Mouse (Mus musculus): ENCODE measurements around the gene Tedc2. TPM values are rescaled to one million over a fixed set of nuclear protein-coding genes. Genes with fewer than 3 reads are reported as not detected.

Tedc2 gene
- polyA plus RNA-seq, 1 experiment, result 4.0 TPM

DNA sequence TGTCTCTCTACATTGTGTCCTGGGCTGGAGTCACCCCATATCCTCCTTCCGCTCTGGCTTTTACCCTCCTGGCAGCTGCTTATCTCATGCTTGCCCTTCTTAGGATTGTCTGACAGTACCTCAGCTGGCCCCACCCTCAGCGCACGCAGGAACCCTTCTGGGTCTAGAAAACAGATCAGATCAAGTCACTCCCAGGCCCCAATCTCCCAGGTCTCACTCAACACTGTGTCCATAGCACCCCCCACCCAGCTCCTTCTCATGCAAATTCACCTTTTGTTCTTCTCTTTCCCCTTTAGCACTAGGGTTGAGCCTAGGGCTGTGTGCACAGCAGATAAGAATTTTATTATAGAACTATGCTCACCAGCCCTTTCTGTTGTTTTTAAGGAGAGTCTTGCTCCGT is 17.6 kb downstream of the Tedc2 start:
- H3K4me3 ChIP-seq (ENCODE audit: control insufficient read depth, low read depth, low read length), result no peak overlapping the region
- no peak overlapping the region for H3K27ac ChIP-seq (ENCODE audit: control insufficient read depth, insufficient read depth, low read depth, low read length)
- H3K4me1 ChIP-seq (ENCODE audit: control insufficient read depth, insufficient read depth, low read length), result peaks cover 32% of the 10 kb centered on the region

DNA sequence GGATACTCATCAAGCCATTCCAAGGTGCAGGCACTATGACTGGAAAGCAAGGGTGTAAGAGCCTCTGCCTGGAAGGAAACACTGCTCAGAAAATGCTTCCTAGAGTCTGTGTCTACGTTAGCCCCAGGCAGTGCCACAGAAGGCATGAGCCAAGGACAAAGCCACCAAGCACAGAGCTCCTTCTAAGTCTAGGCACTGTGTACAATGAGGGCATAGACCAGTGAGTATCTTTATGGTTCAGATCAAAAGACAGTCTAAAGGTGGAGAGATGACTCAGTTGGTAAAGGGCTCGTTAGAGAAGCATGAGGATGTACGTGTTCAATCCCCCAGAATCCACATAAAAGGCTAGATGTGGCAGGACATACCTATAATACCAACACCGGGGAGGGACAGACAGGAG is 19.6 kb downstream of the Tedc2 start:
- no peak overlapping the region for H3K27ac ChIP-seq (ENCODE audit: control insufficient read depth, insufficient read depth, low read depth, low read length)
- H3K4me1 ChIP-seq (ENCODE audit: control insufficient read depth, insufficient read depth, low read length), result peaks cover 12% of the 10 kb centered on the region

More for the DNA sequence above, 17.6 kb downstream of the Tedc2 start:
- TF ChIP-seq CTCF (IDR thresholded peaks at IDR 0.05; ENCODE audit: control insufficient read depth, insufficient read depth, insufficient replicate concordance, low read depth, low read length), result no peak
- TF ChIP-seq POLR2A (IDR thresholded peaks at IDR 0.05; ENCODE audit: control insufficient read depth, low read depth, low read length), result no peak
- Histone ChIP-seq H3K27me3 (ENCODE audit: control insufficient read depth, insufficient read depth, low read length) (no peaks in the 10 kb centered on the region), H3K36me3 (ENCODE audit: control insufficient read depth, insufficient read depth, low read length) (no peaks in the 10 kb centered on the region)

DNA sequence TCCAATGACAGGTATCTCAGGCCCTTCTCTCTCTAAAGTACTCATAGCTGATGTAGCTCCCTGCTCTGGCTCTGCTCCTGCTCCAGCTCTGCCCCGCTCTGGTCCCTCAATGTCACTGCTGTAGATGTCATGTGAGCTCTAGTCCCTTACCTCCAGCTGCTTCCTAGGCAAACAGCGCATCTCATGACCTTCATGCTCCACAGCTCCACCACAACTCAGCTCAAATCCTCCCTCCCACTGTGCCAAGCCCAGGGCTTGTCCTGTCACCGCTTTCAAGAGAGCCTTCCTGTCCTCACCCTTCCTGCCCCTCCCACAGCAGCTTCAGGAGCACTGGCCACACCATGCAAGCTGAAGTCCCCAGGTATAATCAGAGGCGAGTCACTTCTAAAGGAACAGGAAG is 20.9 kb downstream of the Tedc2 start:
- Histone ChIP-seq H3K4me3 (ENCODE audit: control insufficient read depth, low read depth, low read length) (no peak overlapping the region), H3K27me3 (ENCODE audit: control insufficient read depth, insufficient read depth, low read length) (no peaks in the 10 kb centered on the region), H3K4me1 (ENCODE audit: control insufficient read depth, insufficient read depth, low read length) (peaks cover 5% of the 10 kb centered on the region), H3K27ac (ENCODE audit: control insufficient read depth, insufficient read depth, low read depth, low read length) (no peak overlapping the region), H3K36me3 (ENCODE audit: control insufficient read depth, insufficient read depth, low read length) (no peaks in the 10 kb centered on the region)
- TF ChIP-seq CTCF (IDR thresholded peaks at IDR 0.05; ENCODE audit: control insufficient read depth, insufficient read depth, insufficient replicate concordance, low read depth, low read length), result no peak
- no peak for TF ChIP-seq POLR2A (IDR thresholded peaks at IDR 0.05; ENCODE audit: control insufficient read depth, low read depth, low read length)

More for the DNA sequence above, 19.6 kb downstream of the Tedc2 start:
- TF ChIP-seq CTCF (IDR thresholded peaks at IDR 0.05; ENCODE audit: control insufficient read depth, insufficient read depth, insufficient replicate concordance, low read depth, low read length) (no peak), POLR2A (IDR thresholded peaks at IDR 0.05; ENCODE audit: control insufficient read depth, low read depth, low read length) (no peak)
- Histone ChIP-seq H3K27me3 (ENCODE audit: control insufficient read depth, insufficient read depth, low read length) (no peaks in the 10 kb centered on the region), H3K4me3 (ENCODE audit: control insufficient read depth, low read depth, low read length) (no peak overlapping the region), H3K36me3 (ENCODE audit: control insufficient read depth, insufficient read depth, low read length) (no peaks in the 10 kb centered on the region)

DNA sequence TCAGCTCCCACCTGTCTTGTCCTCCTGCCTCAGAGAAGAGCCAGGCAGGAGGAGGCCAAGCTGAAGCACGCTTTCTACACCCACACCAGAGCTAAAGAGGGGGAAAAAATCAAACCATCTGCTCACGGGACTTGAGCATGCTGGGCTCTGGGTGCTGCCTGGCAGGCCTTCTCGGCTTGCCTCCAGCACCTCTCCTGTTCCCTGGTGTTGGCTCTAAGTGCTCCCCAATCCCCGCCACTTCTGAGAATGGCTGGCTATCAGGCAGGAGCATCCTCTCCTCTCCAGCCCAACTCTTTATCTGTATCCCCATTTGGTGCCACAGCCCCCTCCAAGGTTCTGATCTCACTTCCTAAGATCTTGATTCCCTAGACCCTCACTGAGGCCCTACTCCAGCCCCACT is 21.4 kb downstream of the Tedc2 start:
- Histone ChIP-seq H3K4me3 (ENCODE audit: control insufficient read depth, low read depth, low read length) (no peak overlapping the region), H3K36me3 (ENCODE audit: control insufficient read depth, insufficient read depth, low read length) (no peaks in the 10 kb centered on the region), H3K4me1 (ENCODE audit: control insufficient read depth, insufficient read depth, low read length) (no peaks in the 10 kb centered on the region; the same call in 1 of the 2 replicates), H3K27me3 (ENCODE audit: control insufficient read depth, insufficient read depth, low read length) (no peaks in the 10 kb centered on the region), H3K27ac (ENCODE audit: control insufficient read depth, insufficient read depth, low read depth, low read length) (no peak overlapping the region)
- no peak for TF ChIP-seq POLR2A (IDR thresholded peaks at IDR 0.05; ENCODE audit: control insufficient read depth, low read depth, low read length)
- no peak for TF ChIP-seq CTCF (IDR thresholded peaks at IDR 0.05; ENCODE audit: control insufficient read depth, insufficient read depth, insufficient replicate concordance, low read depth, low read length)

DNA sequence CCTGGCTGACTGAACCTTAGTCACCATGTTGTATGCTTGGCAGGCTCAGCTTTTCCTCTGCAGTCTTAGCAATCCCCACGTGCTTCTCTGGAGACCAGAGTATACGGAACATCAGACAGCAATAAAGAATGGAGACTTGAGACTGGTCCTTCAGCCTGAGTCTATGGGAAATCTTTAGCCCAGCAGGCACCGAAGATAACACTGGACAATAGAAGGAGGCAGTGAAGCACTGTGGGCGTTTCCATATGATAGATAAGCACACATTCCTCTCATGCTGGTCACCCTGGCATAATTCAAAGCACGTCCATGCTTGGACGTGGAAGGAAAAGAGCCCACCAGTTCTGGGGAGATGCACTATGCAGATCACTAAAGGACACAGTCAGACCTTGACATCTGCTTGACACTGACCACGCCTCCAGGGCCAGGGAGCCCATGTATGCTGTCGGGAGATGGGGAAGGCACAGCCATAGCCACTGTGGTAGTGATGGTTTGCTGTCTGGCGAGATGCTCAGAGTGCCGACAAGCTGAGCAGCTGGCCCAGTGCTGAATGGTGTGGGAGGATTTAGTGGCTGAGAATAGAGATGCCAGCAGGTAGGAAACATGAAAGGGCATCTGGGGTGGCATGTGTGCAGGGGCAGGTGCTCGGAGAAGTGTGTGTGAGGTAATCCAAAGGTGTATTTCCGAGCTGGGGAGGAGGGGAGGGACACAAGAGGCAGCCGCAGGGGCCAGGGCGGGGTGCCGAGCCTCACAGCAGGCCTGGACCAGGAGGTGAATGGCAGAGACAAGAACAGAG is 23.4 kb downstream of the Tedc2 start:
- no peaks in the 10 kb centered on the region for H3K4me1 ChIP-seq (ENCODE audit: control insufficient read depth, insufficient read depth, low read length)
- H3K4me3 ChIP-seq (ENCODE audit: control insufficient read depth, low read depth, low read length), result no peak overlapping the region
- no peak overlapping the region for H3K27ac ChIP-seq (ENCODE audit: control insufficient read depth, insufficient read depth, low read depth, low read length)
- TF ChIP-seq CTCF (IDR thresholded peaks at IDR 0.05; ENCODE audit: control insufficient read depth, insufficient read depth, insufficient replicate concordance, low read depth, low read length), result no peak
- TF ChIP-seq POLR2A (IDR thresholded peaks at IDR 0.05; ENCODE audit: control insufficient read depth, low read depth, low read length), result no peak
- H3K36me3 ChIP-seq (ENCODE audit: control insufficient read depth, insufficient read depth, low read length), result no peaks in the 10 kb centered on the region
- no peaks in the 10 kb centered on the region for H3K27me3 ChIP-seq (ENCODE audit: control insufficient read depth, insufficient read depth, low read length)

DNA sequence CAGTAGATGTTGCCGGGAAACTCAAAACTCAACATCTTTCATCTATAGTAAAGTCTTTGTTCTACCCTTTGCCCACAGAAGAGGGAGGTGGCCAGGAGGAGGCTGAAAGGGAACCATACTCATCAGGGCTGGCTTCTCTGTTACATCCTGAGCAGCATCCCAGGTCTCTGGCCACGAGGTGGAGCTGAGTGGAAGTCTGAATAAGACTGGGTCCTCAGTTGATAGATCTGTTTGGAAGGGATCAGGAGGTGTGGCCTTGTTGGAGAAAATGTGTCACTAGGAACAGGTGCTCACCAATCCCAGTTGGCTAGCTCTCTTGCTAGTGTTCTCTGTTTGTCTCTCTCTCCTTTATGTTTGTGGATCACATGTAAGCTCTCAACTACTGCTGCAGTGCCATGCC is 25.3 kb downstream of the Tedc2 start:
- no peaks in the 10 kb centered on the region for H3K27me3 ChIP-seq (ENCODE audit: control insufficient read depth, insufficient read depth, low read length)
- H3K36me3 ChIP-seq (ENCODE audit: control insufficient read depth, insufficient read depth, low read length), result no peaks in the 10 kb centered on the region
- no peak overlapping the region for H3K4me3 ChIP-seq (ENCODE audit: control insufficient read depth, low read depth, low read length)
- H3K4me1 ChIP-seq (ENCODE audit: control insufficient read depth, insufficient read depth, low read length), result no peaks in the 10 kb centered on the region
- no peak for TF ChIP-seq CTCF (IDR thresholded peaks at IDR 0.05; ENCODE audit: control insufficient read depth, insufficient read depth, insufficient replicate concordance, low read depth, low read length)
- TF ChIP-seq POLR2A (IDR thresholded peaks at IDR 0.05; ENCODE audit: control insufficient read depth, low read depth, low read length), result no peak
- H3K27ac ChIP-seq (ENCODE audit: control insufficient read depth, insufficient read depth, low read depth, low read length), result no peak overlapping the region

DNA sequence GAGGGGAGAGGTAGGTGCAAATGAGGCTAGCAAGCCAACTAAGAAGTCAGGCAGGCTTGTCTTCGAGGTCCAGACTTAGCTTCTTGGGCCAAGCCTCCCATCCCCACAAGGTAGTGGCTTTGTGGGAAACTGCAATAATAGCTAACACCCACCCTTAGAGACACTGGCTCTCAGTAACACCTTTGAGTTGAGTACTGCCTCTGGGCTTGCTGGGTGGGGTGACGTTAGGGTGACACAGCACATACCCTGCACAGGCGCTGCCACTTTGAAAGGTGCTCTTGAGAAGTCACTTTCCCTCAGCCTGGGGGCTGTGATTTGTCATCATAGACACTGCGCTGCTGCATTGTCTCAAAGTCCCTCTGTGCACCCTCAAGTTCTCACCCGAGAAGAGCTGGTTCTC is 26.9 kb downstream of the Tedc2 start:
- Histone ChIP-seq H3K4me3 (ENCODE audit: control insufficient read depth, low read depth, low read length) (no peak overlapping the region), H3K27me3 (ENCODE audit: control insufficient read depth, insufficient read depth, low read length) (no peaks in the 10 kb centered on the region), H3K4me1 (ENCODE audit: control insufficient read depth, insufficient read depth, low read length) (no peaks in the 10 kb centered on the region), H3K36me3 (ENCODE audit: control insufficient read depth, insufficient read depth, low read length) (no peaks in the 10 kb centered on the region), H3K27ac (ENCODE audit: control insufficient read depth, insufficient read depth, low read depth, low read length) (no peak overlapping the region)
- TF ChIP-seq CTCF (IDR thresholded peaks at IDR 0.05; ENCODE audit: control insufficient read depth, insufficient read depth, insufficient replicate concordance, low read depth, low read length) (no peak), POLR2A (IDR thresholded peaks at IDR 0.05; ENCODE audit: control insufficient read depth, low read depth, low read length) (no peak)

Data from testis, adult 2 months (tissue).